Mouse (Mus musculus) CH12F3 (cell line): Measurements from ENCODE around the gene Ppp1r12a.
"Not testable (repeated sequence)": the region's sequence is repeated elsewhere in the genome, so short reads cannot be mapped to it uniquely, and the experiment has no call there.

ENCODE experiments used
- in situ Hi-C: fragments of 300-500 bp; cut with MboI; formaldehyde crosslinking; loops from 2 replicates; pipeline ENCODE4 v1.14.3; 2020; ENCODE audit warnings: low sequenced_read_pairs

Gene Ppp1r12a

GRCm38 (mm10) chr10:108196124-108196523 is 34.1 kb downstream of the Ppp1r12a start:
- in situ Hi-C loops: no loop called here

- in situ Hi-C loops: no loop called here
Measured at GRCm38 (mm10) chr10:108197498-108197897, 35.5 kb downstream of the Ppp1r12a start.

GRCm38 (mm10) chr10:108198945-108199344 is 37.0 kb downstream of the Ppp1r12a start:
- in situ Hi-C loops: no loop called here

- in situ Hi-C loops: no loop called here
Measured at GRCm38 (mm10) chr10:108202126-108202525, 40.1 kb downstream of the Ppp1r12a start.

- in situ Hi-C loops: no loop called here
Measured at GRCm38 (mm10) chr10:108203440-108203839, 41.4 kb downstream of the Ppp1r12a start.

GRCm38 (mm10) chr10:108209396-108209795 is 47.4 kb downstream of the Ppp1r12a start:
- in situ Hi-C loops: no loop called here

- in situ Hi-C loops: no loop called here
Measured at GRCm38 (mm10) chr10:108224413-108224812, 62.4 kb downstream of the Ppp1r12a start.

GRCm38 (mm10) chr10:108237049-108237448 is 75.1 kb downstream of the Ppp1r12a start:
- in situ Hi-C loops: no loop called here

GRCm38 (mm10) chr10:108239061-108239460 is 77.1 kb downstream of the Ppp1r12a start:
- in situ Hi-C loops: no loop called here

- in situ Hi-C loops: no loop called here
Measured at GRCm38 (mm10) chr10:108250710-108251109, 88.7 kb downstream of the Ppp1r12a start.

- in situ Hi-C loops: no loop called here
Measured at GRCm38 (mm10) chr10:108251181-108251580, 89.2 kb downstream of the Ppp1r12a start.

GRCm38 (mm10) chr10:108255812-108256376 is 93.9 kb downstream of the Ppp1r12a start:
- in situ Hi-C loops: no loop called here

GRCm38 (mm10) chr10:108260931-108261330 is 98.9 kb downstream of the Ppp1r12a start:
- in situ Hi-C loops: no loop called here

GRCm38 (mm10) chr10:108264641-108265040 is 102.6 kb downstream of the Ppp1r12a start:
- in situ Hi-C loops: no loop called here

GRCm38 (mm10) chr10:108271201-108271600 is 109.2 kb downstream of the Ppp1r12a start:
- in situ Hi-C loops: no loop called here

- in situ Hi-C loops: no loop called here
Measured at GRCm38 (mm10) chr10:108276678-108277077, 114.7 kb downstream of the Ppp1r12a start.

- in situ Hi-C loops: no loop called here
Measured at GRCm38 (mm10) chr10:108277198-108277597, 115.2 kb downstream of the Ppp1r12a start.

GRCm38 (mm10) chr10:108281099-108281498 is 119.1 kb downstream of the Ppp1r12a start:
- in situ Hi-C loops: not testable (repeated sequence)

GRCm38 (mm10) chr10:108282351-108282750 is 120.4 kb downstream of the Ppp1r12a start:
- in situ Hi-C loops: no loop called here

- in situ Hi-C loops: no loop called here
Measured at GRCm38 (mm10) chr10:108283418-108283817, 121.4 kb downstream of the Ppp1r12a start.

- in situ Hi-C loops: no loop called here
Measured at GRCm38 (mm10) chr10:108283837-108284236, 121.8 kb downstream of the Ppp1r12a start.

GRCm38 (mm10) chr10:108284445-108284844 is 122.5 kb downstream of the Ppp1r12a start:
- in situ Hi-C loops: no loop called here

- in situ Hi-C loops: no loop called here
Measured at GRCm38 (mm10) chr10:108284977-108285376, 123.0 kb downstream of the Ppp1r12a start.
